Mouse (Mus musculus) CH12.LX (cell line): ENCODE results near the gene Actl10. TPM values are rescaled to one million over a fixed set of nuclear protein-coding genes. Genes with fewer than 3 reads are reported as not detected.

Experiments used
- DNase-seq: peaks from one replicate; pipeline ENCODE4 v3.0.0-alpha.2; 2013; ENCODE audit errors: extremely low read depth
- H3K27ac ChIP-seq: 2 replicates; pipeline ENCODE4 v1.5.1; 2012; ENCODE audit warnings: low read depth, mild to moderate bottlenecking, control low read depth, moderate library complexity; ENCODE audit not compliant: insufficient read depth
- H3K27me3 ChIP-seq: replicated peaks from 2 replicates; pipeline ENCODE3; 2012; ENCODE audit warnings: inconsistent platforms
- H3K36me3 ChIP-seq, 2 experiments: replicated peaks in 1 of 2; 2 replicates each; pipeline versions ENCODE3 to v1.6.1; 2012; ENCODE audit warnings: inconsistent platforms in 1 of 2, low read length in 1 of 2, mild to moderate bottlenecking in 1 of 2, mixed read lengths in 1 of 2, moderate library complexity in 1 of 2; ENCODE audit not compliant: control insufficient read depth in 1 of 2, insufficient read depth in 1 of 2
- H3K4me1 ChIP-seq, 2 experiments: 2 replicates each; pipeline ENCODE4 v1.6.1; 2012; ENCODE audit warnings: inconsistent platforms in 1 of 2, moderate library complexity in 1 of 2; ENCODE audit not compliant: insufficient read depth in 2 of 2, control insufficient read depth in 1 of 2
- H3K4me2 ChIP-seq: 2 replicates; pipeline ENCODE4 v1.6.1; 2012; ENCODE audit warnings: low read depth, mild to moderate bottlenecking, control low read depth; ENCODE audit not compliant: poor library complexity, insufficient read depth, severe bottlenecking
- H3K4me3 ChIP-seq, 3 experiments: fragments of 150-350 bp in 1 of 3; sonication (generic) in 1 of 3; replicated peaks in 1 of 3; 2 replicates each; pipeline versions ENCODE3 to v1.5.1; 2011 to 2012; ENCODE audit warnings: low read depth in 2 of 3, low read length in 2 of 3, mild to moderate bottlenecking in 2 of 3, moderate library complexity in 2 of 3, control low read depth in 1 of 3, improper control_type of control experiment in 1 of 3, inconsistent platforms in 1 of 3, mixed read lengths in 1 of 3; ENCODE audit not compliant: poor library complexity in 1 of 3
- H3K79me2 ChIP-seq: replicated peaks from 2 replicates; pipeline ENCODE4 v1.6.1; 2012; ENCODE audit warnings: mild to moderate bottlenecking, moderate library complexity; ENCODE audit not compliant: control insufficient read depth, poor library complexity, insufficient read depth, severe bottlenecking; ENCODE audit errors: extremely low read depth
- H3K9ac ChIP-seq: 2 replicates; pipeline ENCODE4 v1.6.1; 2012; ENCODE audit warnings: low read depth, mild to moderate bottlenecking, control low read depth, moderate library complexity; ENCODE audit not compliant: insufficient read depth
- H3K9me3 ChIP-seq: replicated peaks from 2 replicates; pipeline ENCODE3; 2012; ENCODE audit warnings: low read length, inconsistent platforms, mixed read lengths
- BHLHE40 ChIP-seq: IDR thresholded peaks from 2 replicates; pipeline ENCODE4 v1.6.1; 2011; ENCODE audit warnings: mild to moderate bottlenecking, low read depth, low read length, improper control_type of control experiment
- ETS1 ChIP-seq: conservative IDR thresholded peaks from 2 replicates; pipeline ENCODE4 v1.6.1; 2012; ENCODE audit warnings: low read depth, mild to moderate bottlenecking, inconsistent platforms, low read length, improper control_type of control experiment, moderate library complexity
- JUN ChIP-seq: IDR thresholded peaks from 2 replicates; pipeline ENCODE4 v1.6.1; 2011; ENCODE audit warnings: low read depth, mild to moderate bottlenecking, low read length, improper control_type of control experiment, moderate library complexity; ENCODE audit not compliant: insufficient read depth
- JUND ChIP-seq: conservative IDR thresholded peaks from 2 replicates; pipeline ENCODE4 v1.6.1; 2011; ENCODE audit warnings: low read depth, low read length, improper control_type of control experiment
- MAX ChIP-seq: IDR thresholded peaks from 2 replicates; pipeline ENCODE4 v1.6.1; 2011; ENCODE audit warnings: low read length, improper control_type of control experiment
- MAZ ChIP-seq: IDR thresholded peaks from 2 replicates; pipeline ENCODE4 v1.6.1; 2012; ENCODE audit warnings: low read depth, mild to moderate bottlenecking, inconsistent platforms, low read length, improper control_type of control experiment, moderate library complexity
- MXI1 ChIP-seq: IDR thresholded peaks from 2 replicates; pipeline ENCODE4 v1.6.1; 2011; ENCODE audit warnings: mild to moderate bottlenecking, low read depth, low read length, improper control_type of control experiment
- NRF1 ChIP-seq: IDR thresholded peaks from 2 replicates; pipeline ENCODE4 v1.6.1; 2014; ENCODE audit warnings: low read depth, mild to moderate bottlenecking, inconsistent platforms, low read length, improper control_type of control experiment, moderate library complexity
- POLR2AphosphoS2 ChIP-seq: IDR thresholded peaks from 2 replicates; pipeline ENCODE4 v1.6.1; 2011; ENCODE audit warnings: low read depth, low read length, improper control_type of control experiment
- RAD21 ChIP-seq: IDR thresholded peaks from 2 replicates; pipeline ENCODE4 v1.6.1; 2011; ENCODE audit warnings: low read depth, mild to moderate bottlenecking, low read length, improper control_type of control experiment, moderate library complexity
- TCF12 ChIP-seq: IDR thresholded peaks from 2 replicates; pipeline ENCODE4 v1.6.1; 2014; ENCODE audit warnings: low read depth, mild to moderate bottlenecking, inconsistent platforms, low read length, improper control_type of control experiment
- USF1 ChIP-seq: IDR thresholded peaks from 2 replicates; pipeline ENCODE4 v1.6.1; 2014; ENCODE audit warnings: low read depth, mild to moderate bottlenecking, inconsistent platforms, low read length, improper control_type of control experiment
- USF2 ChIP-seq: conservative IDR thresholded peaks from 2 replicates; pipeline ENCODE4 v1.6.1; 2011; ENCODE audit warnings: low read depth, low read length, improper control_type of control experiment
- dilution Hi-C: fragments of 300-500 bp; cut with MboI; formaldehyde crosslinking; loops from 2 replicates; pipeline ENCODE4 v1.14.3; 2020; ENCODE audit warnings: low sequenced_read_pairs; ENCODE audit not compliant: extremely low pct_unique_long_range_greater_than_20kb, extremely low pct_ligation_motif_present
- in situ Hi-C: fragments of 300-500 bp; cut with MboI; formaldehyde crosslinking; loops from 3 replicates; pipeline ENCODE4 v1.14.3; 2019; ENCODE audit warnings: low sequenced_read_pairs, low pct_ligation_motif_present, low pct_unique_long_range_greater_than_20kb, mixed read lengths
- polyA plus RNA-seq: library from polyadenylated mRNA; unstranded; fragments of >175 nt; gene quantifications from 2 replicates; pipeline ENCODE4 v1.2.1, GENCODE M21; 2012; ENCODE audit warnings: low read depth; ENCODE audit not compliant: insufficient read length
- total RNA-seq, 2 experiments: library from RNA; depleted of rRNA; stranded (reverse); fragments of 300-350 nt in 1 of 2; fragments of >200 nt in 1 of 2; gene quantifications; 2 replicates each; pipeline ENCODE4 v1.2.3; 2012 to 2014

Actl10 gene
- total and polyA plus RNA-seq, 3 experiments: 0.20 to 0.25 TPM; not detected in 1

DNA sequence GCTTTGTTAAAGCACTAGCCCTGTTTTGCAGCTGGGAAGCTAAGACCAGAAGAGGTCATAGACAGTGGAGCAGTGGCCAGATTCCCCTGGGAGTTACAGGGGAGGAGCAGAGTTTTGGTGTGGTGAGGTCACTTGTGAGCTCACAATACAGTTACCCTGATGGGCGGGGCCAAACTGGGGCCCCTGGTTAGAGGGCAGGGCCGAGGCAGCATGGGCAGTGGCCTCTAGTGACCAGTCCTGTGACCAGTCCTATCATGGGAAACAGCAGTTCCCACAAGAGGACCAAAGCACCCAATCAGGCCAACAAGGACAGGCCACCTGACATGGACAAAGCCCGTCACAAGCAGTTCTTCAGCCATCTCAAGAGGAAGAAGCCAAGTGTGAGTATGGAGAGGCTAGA lies 2.9 kb upstream of the Actl10 start:
- TF ChIP-seq JUND (no peak), ETS1 (no peak), USF1 (no peak), MXI1 (no peak), JUN (no peak), TCF12 (no peak), MAZ (no peak)
- in situ Hi-C loops (loop anchor here (5.0 kb wide), 1 partner anchor 136 kb away; no protein-coding TSS in a partner anchor), dilution Hi-C loops (no loop called here)
- peak; percentile 72 for DNase-seq
- H3K4me3 ChIP-seq: no peak overlapping the region
- H3K9ac ChIP-seq: no peak overlapping the region
- no peak overlapping the region for H3K4me2 ChIP-seq
- no peaks in the 10 kb centered on the region for H3K79me2 ChIP-seq
- H3K27ac ChIP-seq: no peak overlapping the region
- H3K9me3 ChIP-seq: no peaks in the 10 kb centered on the region
- peaks cover 9 to 27% of the 10 kb centered on the region in 2 experiments for H3K4me1 ChIP-seq
- peaks cover 15 to 76% of the 10 kb centered on the region in 2 experiments for H3K36me3 ChIP-seq
- H3K27me3 ChIP-seq: no peaks in the 10 kb centered on the region

DNA sequence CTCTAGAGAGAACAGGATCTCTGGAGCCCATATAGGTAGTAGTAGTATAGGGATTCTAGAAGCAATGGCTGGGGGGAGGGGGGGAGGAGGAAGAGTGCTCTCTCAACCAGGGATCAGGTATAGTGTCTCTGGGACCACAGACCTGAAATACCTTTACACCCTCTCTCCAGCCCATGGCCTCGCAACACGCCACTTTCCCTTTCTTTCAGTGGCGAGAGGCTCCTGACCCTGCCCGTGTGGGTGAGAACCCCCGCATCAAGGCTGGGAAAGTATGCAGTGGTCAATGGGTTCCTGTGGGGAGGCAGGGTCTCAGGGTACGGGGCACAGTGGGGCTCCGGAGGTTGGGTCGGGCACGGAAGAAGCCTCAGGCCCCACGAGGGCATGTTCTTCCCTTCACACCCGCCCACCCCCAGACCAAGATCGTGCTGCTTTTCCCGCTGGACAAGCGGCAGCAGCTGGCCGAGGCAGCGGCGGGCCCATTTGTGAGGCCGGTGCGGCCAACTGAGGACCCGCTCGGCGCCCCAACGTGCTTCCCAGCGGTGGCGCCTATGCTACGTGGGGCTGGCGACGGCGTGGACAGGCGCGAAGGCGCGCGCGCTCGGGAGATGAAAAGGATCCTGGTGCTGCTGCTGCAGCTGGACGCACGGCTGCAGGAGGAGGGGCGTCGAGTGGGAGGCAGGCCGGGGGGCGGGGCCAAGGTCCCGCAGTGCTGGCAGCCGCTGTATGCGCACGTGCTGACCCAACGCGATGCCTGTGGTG lies 2.3 kb upstream of the Actl10 start:
- no peaks in the 10 kb centered on the region for H3K79me2 ChIP-seq
- H3K4me1 ChIP-seq: peaks cover 9 to 21% of the 10 kb centered on the region in 2 experiments
- H3K36me3 ChIP-seq: peaks cover 15 to 75% of the 10 kb centered on the region in 2 experiments
- no peak overlapping the region for H3K27ac ChIP-seq
- dilution Hi-C loops (no loop called here), in situ Hi-C loops (loop anchor here (5.0 kb wide), 1 partner anchor 137 kb away; no protein-coding TSS in a partner anchor)
- no peak overlapping the region for H3K4me3 ChIP-seq
- H3K4me2 ChIP-seq: peak overlapping the region; percentile 57; the same call in 1 of the 2 replicates
- no peaks in the 10 kb centered on the region for H3K9me3 ChIP-seq
- no peaks in the 10 kb centered on the region for H3K27me3 ChIP-seq
- no peak for TF ChIP-seq USF2
- TF ChIP-seq MAX: peak; percentile 53; the same call in 1 of the 2 replicates
- TF ChIP-seq NRF1: peak; percentile 45
- TF ChIP-seq BHLHE40: peak; percentile 63
- no peak overlapping the region for H3K9ac ChIP-seq
- no peak for DNase-seq

DNA sequence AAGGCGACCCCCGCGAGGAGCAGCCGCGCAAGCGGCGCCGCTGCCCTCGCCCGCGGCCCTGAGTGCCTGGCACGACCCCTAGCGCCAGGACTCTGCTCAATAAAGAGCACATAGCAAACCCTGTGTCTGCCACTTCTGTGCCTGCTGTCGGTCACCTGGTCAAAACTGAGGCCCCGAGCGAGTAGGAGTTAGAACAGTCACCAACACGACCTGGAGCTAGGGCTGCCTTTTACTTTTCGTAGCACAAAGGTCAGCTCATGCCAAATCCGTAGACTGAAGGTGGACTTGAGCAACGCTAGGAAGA lies 1.7 kb upstream of the Actl10 start:
- dilution Hi-C loops: no loop called here
- H3K9ac ChIP-seq: no peak overlapping the region
- peaks cover 15 to 75% of the 10 kb centered on the region in 2 experiments for H3K36me3 ChIP-seq

More for the DNA sequence above, 1.7 kb upstream of the Actl10 start:
- H3K79me2 ChIP-seq: no peaks in the 10 kb centered on the region
- peaks cover 9 to 16% of the 10 kb centered on the region in 2 experiments for H3K4me1 ChIP-seq
- no peak overlapping the region for H3K27ac ChIP-seq
- no peak overlapping the region for H3K4me3 ChIP-seq
- in situ Hi-C loops: loop anchor here (5.0 kb wide), 1 partner anchor 138 kb away; no protein-coding TSS in a partner anchor
- H3K4me2 ChIP-seq: 0 out of 2 replicates have a peak overlapping the region, but pooled peaks have one; percentile 57
- H3K27me3 ChIP-seq: no peaks in the 10 kb centered on the region
- TF ChIP-seq BHLHE40: no peak
- no peak for TF ChIP-seq POLR2AphosphoS2
- TF ChIP-seq RAD21: no peak
- no peak for TF ChIP-seq TCF12
- DNase-seq: no peak
- no peaks in the 10 kb centered on the region for H3K9me3 ChIP-seq
